Mouse (Mus musculus) adrenal gland, postnatal 36 days (tissue): ENCODE measurements around the gene Ceacam1. TPM values are rescaled to one million over a fixed set of nuclear protein-coding genes. Genes with fewer than 3 reads are reported as not detected.
"Not testable (repeated sequence)": the region's sequence is repeated elsewhere in the genome, so short reads cannot be mapped to it uniquely, and the experiment has no call there.

Experiments used
- DNase-seq, 2 experiments: peaks; one replicate each; pipeline ENCODE4 v3.0.0; 2021; ENCODE audit warnings: mixed read lengths in 1 of 2
- total RNA-seq, 2 experiments: library from RNA; stranded (reverse); gene quantifications; 2 replicates each; pipeline ENCODE4 v1.2.3; 2021

The Ceacam1 gene
- total RNA-seq, 2 experiments from 2014 or later, result 9.6 to 19.9 TPM

DNA sequence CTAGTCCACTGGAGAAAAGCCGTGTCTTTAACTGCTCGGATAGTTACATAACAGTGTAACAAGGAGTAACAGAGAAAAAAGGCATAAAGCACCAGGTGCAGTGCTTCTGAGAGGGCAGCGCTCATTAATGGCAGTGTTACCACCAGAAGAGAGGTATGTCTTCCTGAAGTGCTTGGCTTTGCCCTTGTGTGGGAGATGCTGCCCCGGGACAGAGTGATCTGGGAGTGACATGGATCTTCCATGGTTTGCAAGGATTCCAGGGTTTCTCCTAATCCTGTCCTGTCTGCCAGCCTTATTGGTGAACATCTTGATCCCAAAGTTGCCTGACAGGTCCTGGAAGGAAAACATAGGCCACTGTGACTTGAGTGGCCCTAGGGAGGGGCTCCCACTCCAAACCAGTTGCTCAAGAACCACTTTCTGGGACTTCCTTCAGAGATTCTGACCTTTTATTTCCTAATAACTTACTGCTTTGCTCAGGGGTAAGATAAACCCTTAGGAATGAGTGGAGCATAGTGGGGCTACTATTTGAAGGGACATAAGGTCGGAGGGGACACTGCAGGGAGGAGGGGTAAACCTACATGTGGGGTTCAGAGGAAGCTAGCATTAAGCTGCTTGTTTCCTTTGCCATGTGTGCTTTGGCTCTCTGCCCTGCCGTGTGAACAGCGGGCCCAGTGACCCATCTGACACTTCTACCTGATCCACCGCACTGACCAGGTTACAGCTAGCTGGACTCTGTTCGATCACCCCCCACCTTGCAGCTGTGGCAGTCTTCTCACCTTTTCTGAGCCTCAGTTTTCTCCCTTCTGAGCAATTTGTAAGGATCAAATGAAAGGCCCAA lies 37.2 kb downstream of the Ceacam1 start:
- no peak for DNase-seq

DNA sequence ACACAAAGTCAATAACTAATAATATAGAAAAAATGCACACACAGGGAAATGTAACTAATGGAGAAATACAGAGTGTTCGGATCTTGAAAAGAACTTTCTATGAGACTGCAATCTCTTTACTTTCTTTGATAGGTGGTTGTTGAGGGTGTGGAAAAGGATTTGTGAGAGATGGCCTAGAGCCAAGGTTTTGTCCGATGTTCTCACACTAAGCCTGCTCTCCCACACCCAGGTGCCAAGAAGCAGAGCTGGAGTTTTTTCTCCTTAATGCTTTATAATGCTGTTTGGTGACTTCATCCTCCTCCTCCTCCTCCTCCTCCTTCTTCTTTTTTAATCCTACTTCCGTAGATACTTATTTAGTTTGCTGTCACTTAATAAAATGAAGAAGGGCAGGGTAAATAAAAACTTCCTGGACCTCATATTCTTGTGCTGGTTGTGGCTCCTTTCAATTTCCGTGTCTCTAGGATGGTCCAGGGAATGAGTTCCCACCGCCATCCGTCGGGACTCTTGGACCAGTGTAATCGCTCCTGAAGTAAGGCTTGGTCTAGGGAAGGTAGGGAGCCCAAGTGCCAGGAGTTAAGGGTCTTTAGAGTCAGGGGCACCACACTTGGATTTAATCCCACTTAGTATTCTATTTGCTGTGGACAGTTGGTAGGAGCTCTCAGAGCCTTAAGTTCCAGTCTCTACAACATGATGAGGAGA lies 38.1 kb downstream of the Ceacam1 start:
- DNase-seq, result no peak

DNA sequence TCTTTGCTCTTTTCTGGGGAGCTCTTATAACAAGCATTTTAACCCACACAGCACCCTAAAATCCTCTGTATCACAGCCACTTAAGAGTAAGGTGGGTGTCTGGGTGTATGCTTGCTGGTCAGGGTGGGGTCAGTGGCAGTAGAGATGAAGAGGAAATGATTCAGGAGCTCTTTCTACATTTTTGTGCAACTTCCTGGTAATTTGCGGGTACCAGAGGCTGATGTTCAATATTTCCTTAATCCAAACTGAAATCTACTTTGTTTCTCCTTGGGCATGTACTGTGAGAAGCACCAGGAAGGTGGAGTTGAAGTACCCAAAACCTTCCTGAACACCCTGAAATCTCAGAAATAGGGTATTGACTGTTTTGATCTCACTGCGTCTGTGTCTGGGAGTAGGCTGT lies 40.7 kb downstream of the Ceacam1 start:
- DNase-seq, result no peak

DNA sequence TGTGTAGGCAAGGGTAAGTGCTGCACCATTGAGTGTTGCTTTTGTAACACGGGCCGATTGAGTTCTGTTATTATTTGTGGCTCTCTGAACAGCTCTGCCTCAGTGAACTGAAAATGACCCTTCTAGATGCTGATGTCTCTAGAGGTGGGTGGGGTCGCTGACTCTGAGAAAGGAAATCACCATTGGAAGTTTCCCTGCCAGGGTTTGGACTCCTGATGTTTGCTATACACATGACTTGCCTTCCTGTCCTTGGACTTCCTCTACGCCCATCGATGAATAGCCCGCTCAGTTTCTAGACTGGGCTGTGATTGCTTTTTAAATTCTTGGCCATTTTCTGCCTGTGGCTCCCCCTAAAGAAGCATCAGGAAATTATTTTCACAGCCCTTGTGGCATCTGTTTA lies 41.2 kb downstream of the Ceacam1 start:
- DNase-seq, result peak in 1 of 2 experiments; percentile 30

DNA sequence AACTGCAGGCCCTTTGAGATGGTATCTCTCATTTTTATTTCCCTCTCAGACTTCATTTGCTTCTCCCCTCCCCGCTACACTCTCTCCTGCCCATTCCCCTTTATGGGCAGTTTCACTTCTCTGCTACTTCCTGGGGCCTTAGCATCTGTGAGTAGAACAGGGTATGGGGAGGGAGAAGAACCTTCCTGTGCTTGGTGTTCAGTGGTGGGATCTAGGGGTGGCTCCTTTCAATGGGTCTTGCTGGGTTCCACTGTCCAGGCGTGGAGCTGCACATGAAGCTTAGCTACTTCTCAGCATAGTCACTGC lies 41.9 kb downstream of the Ceacam1 start:
- DNase-seq, result no peak

DNA sequence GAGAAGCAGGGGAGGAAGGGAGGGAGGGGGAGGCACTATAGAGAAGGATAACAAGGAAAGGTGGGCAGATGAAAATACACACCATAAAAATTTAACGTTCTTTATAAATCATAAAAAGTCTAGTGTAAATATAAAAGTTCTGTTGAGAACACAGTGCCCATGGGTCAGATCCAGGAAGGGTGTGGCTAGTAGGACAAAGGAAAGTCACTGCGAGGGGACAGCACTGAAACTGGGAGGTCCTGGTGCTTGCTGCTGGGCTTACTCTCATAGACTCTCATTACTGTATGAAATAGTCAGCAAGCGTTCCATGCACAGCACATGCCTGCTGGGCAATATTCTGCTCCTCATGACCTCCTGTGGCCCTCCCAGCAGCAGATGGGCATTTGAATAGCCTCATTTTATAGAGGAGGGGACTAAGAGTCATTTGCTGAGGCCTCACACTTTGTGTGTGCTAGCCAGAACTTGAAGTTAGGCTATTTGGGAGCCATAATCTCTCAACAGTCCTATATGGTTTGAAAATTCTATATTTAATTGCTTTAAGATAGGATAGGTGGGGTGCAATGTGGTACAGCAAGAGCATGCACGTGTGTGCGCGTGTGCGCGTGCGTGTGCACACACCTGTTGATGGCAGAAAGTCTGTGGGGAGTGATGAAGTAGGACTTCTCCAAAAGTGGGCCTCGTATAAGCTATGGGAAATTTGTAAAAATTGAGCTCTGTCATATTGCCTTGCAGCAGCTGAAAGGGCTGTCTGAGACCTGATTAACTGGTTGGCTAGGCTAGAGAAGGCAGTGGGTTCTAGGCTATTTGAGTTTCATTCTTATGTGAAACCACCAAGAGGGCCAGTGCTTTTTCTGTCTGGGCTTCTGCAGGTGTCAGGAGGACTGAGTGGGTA lies 42.5 kb downstream of the Ceacam1 start:
- no peak for DNase-seq

DNA sequence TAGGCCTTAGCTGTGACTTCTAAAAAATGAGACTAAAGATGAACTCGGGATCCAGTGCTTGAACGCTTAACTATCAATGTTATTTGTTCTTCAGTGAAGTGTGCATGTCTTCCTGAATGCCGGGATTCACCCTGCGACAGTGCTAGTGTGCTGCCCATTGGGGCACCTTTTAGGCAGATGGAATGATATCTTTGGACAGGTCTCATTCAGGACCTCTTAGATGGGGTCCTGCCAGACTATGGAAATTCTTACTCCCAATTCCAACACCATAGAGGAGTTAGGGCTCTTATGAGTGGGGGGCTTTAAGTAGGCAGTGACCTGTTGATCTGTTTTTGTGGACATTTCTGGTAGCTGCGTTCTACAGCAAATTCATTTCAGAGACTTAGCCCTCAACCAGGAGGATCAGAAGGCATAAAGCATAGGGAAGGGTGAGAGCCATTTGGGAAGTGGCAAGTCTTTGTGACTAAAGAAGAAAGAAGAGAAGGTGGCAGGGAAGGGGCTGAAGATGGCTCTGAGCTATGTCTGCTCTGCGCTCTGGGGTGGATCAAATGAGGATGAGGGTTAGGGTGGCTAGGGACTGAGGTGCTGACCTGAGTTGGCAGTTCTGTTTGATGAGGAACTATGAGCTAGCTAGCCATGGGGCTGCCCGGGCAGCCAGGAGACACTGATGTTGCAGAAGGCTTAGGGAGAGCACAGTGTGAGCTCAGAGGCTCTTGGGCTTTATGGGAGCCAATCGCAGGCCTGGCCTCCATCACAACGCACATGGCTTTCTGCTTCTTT lies 43.4 kb downstream of the Ceacam1 start:
- DNase-seq, result no peak

DNA sequence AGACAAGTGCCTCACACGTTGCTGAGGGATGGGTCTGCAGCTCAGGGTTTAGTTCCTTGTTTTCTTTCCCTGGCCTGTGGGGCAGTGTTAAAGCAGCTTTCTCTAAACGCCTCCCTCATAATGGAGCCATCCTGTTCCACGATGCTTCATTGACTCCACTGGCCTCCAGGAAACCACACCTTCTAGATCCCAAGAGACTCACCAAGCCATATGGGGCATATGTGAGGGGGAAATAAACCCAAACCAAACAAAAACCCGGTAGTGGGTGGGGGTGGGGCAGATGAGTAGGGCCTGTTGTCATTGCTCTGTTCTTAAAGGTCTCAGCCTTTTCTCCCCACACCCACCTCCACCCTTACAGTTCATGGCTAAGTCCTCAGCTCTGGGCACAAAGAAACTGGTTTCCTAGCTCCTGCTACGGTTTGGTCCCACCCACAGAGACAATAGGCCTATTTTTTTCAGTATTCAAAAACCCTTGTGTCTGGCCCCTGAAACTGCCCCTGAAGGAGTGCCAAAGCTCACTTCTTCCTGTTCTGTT lies 44.3 kb downstream of the Ceacam1 start:
- DNase-seq, result no peak

DNA sequence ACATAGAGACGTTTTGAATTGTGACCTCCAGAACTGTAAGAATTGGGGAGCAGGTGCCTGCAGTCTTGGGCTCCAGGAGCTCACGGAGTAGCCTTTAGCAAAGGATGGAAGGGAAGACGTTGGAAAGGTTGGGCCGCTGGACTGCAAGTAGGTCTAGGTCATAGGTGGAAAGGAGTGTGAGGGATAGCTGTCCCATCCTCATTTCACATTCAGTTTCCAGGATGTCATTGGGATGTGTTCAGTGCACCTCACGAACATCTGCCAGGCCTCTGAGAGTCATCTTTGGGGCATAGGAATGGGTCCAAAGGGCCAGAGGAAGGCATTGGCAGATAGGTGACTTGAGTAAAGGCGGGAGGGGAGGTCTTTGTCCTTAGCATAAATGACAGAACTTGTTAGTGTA lies 45.0 kb downstream of the Ceacam1 start:
- DNase-seq, result no peak

DNA sequence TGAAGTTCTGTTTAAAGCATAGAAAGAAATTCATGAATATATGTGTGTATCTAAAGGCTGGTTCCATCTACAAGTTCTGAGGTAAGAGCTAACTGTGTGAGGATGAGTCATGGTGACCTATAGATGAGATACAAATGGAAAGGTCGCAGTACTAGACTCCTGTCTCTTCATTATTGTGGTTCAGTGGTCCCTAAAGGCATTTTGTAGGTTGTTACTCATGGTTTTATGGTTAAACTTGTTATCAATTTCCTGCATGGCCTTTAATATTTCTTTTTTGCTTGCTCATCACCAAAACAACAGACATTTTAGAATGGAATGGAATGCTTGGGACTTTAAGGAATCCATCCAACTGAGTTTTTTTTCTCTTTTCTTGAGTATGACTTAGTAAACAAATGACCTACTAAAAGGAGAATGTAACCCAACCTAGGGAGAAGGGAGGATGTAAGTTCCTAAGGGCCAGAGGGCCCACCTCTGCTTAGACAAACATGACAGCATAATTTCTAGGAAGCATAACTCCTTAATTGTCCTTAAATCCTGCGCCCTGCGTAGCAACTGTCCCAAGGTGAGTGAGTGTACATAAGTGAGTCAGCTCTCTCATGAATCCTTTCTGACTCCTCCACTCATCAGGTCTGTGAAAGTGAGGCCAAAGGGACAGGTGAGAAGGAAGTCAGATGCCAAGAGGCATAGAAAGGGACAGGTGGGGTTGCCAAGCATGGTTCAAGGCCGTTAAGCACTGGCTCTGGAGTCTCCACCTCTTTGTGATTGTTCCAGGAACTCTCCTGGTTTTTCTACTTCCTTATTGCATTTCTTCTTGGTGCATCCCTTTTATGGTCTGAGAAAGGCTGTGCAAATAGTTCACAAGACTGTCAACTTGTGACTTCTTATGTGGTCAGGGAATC lies 47.3 kb downstream of the Ceacam1 start:
- no peak for DNase-seq

DNA sequence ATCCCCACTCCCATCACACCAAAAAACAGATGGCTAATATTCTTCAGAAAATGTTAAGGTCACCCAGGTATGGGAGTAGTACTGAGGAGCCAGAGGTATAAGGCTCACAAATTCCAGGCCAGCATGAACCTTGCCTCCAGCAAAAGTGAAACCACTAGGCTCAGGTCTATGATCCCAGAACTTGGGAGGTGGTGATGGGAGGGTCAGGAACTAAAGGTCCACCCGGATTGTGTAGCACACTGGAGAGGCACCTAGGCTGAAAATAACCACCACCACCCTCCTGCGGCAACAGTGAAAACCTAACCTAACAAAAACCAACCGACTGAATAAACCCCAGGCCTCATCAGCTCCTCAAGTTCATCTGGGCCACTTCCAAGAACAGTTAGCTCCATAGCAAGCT lies 49.1 kb downstream of the Ceacam1 start:
- no peak for DNase-seq

DNA sequence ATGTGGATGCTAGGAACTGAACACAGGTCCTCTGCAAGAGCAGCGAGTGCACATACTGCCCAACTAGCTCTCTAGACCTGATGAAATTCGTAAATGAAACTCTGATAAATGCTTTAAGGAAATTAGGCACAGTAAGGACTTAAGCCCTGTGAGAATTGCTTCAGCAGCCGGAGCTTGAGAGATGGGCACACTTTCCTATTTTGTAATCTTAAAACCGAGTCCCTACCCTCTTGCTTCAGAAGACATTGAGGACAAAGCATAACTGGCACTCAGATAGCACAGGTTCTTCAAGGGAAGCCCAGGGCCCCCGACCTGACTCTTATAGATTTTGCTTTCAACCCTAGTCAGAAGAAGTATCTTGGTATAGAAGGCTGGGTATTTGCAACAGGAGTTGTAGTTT lies 50.3 kb downstream of the Ceacam1 start:
- no peak for DNase-seq

DNA sequence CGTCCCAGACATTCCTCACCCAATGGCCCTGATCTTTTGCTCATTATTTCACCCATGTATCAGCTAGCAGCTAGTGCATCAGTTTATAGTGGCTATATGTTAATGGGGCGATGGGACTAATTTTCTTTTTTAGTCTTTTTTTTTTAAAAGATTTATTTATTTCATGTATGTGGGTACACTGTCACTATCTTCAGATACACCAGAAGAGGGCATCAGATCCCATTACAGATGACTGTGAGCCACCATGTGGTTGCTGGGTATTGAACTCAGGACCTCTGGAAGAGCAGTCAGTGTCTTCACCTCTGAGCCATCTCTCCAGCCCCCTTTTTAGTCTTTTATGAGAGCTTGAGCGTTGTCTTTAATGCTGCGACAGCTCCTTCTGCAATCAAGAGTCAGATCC lies 51.0 kb downstream of the Ceacam1 start:
- DNase-seq, result not testable (repeated sequence)

DNA sequence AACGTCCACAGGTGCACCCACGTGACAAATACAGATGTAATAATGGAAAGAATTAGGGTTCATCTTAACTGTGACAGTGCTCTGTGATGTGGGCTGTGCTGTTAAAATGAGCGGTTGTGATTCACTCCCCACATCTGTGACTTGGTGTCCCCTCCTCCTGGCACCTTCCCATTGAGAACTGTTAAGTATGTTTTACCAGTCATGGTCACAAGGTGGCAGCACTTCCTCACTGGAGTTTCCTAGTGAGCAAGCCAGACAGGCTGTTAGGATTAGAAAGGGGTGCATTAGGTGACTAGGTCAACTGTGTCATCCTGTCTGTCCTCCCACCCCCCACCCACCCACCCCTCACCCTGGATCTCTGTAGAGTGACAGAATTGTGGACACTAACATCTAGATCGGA lies 53.0 kb downstream of the Ceacam1 start:
- DNase-seq, result peak; percentile 78 to 86

DNA sequence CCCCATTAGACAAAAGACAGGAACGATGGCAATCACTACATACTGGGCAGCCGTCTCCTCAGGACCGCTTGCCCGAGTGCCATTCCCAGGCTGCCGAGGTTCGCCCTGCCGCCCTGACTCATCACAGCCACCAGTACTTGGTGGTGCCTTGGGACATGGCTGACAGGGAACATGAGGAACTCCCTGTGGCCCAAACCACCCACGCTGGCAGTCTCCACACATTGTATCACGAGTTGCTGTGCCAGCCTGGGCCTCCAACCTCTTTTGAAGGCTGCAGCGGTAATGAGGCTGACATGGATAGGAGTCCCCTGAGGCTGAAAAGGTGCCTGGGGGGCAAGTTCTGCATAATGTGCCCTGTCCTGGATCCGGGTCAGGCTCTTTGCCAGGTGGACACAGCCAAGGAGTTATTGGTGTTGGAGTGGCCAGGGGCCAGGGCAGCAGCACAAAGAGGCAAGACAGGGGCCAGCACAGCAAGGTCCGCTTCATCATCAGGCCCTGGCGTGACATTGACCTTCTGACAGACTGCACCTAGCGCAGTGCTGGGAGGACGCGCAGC lies 55.0 kb downstream of the Ceacam1 start:
- peak in 1 of 2 experiments; percentile 19 for DNase-seq

DNA sequence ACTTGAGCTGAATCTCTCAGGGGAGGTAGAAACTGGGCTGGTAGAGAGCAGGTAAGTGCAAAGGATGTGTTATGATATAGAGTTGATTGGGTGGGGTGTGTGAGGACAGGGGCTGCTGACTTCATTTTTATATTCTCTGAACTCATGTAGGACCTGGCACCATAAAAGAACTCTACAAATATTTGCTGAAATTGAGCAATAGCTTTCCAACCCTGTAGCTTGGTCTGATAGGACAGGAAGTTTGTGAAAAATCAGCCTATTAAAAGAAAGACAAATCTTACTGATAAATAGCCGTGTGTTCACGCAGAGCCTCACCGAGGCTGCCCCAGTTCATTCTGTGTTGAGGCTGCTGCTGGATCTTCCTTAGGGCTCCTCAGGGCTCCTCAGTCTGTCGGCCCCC lies 57.5 kb downstream of the Ceacam1 start:
- DNase-seq, result no peak

DNA sequence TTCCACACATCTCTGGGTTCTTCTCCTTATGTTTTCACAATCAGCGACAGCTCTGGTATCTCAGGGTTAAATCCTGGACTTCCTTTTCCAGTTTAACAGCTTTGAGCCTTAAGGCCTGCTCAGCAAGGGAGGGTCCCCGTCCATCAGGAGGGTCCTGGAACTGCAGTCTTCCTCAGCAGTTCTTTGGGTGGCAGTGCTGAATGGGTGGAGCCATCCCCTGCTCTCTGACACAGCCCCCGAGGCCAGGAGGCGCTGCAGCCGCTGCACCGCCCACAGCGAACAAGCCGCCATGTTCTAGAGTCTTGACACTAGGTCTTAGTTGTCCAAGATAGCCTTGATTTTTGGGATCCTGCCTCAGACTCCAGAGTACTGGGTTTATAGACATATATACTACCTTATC lies 57.9 kb downstream of the Ceacam1 start:
- no peak for DNase-seq

DNA sequence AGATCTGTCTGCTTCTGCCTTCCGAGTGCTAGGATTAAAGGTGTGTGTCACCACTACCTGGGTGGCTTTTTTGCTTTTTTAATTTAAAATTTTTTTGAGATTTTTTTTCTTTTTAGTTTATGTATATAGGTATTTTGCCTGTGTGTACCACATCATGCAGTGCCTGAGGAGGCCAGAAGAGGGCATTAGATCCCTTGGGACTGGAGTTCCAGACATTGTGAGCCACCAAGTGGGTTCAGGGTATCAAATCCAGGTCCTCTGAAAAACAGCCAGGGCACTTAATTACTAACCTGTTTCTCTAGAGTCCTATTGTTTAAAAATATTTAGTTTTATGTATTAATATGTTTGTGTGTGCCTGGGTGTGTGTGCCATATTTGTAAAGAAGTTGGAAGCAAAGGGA lies 59.8 kb downstream of the Ceacam1 start:
- DNase-seq, result peak; percentile 43 to 50

DNA sequence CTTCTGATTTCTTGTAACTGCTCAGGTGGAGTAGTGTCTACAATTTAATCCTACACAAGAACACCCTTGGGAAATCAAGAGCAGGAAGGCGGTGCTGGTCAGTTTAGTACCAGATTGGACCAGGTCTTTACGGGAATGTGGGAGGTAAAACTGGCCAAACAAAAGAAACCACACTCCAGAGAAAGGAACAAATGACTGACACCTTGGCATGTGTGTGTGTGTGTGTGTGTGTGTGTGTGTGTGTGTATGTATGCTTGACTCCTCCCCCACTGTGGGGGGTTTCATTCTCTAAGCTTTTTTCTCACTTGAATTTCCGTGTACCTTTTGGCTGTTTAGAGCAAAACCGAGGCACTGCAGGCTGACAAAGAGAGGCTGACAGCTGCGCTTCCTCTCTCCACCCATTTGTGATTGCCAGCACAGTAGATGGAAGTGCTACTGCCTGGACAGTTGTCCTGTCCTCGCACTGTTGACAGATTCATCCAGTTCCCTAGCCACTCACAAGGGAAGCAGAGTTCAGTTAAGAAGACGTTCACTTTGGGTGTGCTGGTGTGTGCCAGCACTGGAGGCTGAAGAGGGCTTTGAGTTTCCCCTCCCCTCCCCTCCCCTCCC lies 64.5 kb downstream of the Ceacam1 start, which contains the start of gene Cxcl17:
Cxcl17 (minus strand) TSS at position 54 of the 609 bp plus-strand sequence.
- DNase-seq, result no peak

DNA sequence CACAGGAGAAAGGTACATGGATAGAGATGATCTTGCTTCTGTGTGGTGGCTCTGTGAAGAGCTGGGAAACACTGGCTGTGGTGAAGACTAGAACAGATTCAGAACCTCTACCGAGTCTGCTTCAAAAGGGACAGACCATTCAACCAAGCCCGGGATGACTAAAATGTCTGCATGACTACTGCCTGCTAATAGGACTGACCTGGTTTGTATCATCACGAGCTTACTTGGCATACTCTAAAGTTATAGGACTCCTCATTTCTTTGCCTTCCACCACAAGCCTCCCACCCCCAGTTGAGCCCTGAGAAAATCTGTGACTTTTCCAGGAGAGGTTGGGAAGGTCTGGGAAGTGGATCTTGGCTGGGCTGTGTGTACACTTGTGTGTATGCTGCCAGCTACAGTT lies 65.5 kb downstream of the Ceacam1 start:
- no peak for DNase-seq
